ENCODE assay signal across 8 mouse cellular contexts in the genomic region with DNA sequence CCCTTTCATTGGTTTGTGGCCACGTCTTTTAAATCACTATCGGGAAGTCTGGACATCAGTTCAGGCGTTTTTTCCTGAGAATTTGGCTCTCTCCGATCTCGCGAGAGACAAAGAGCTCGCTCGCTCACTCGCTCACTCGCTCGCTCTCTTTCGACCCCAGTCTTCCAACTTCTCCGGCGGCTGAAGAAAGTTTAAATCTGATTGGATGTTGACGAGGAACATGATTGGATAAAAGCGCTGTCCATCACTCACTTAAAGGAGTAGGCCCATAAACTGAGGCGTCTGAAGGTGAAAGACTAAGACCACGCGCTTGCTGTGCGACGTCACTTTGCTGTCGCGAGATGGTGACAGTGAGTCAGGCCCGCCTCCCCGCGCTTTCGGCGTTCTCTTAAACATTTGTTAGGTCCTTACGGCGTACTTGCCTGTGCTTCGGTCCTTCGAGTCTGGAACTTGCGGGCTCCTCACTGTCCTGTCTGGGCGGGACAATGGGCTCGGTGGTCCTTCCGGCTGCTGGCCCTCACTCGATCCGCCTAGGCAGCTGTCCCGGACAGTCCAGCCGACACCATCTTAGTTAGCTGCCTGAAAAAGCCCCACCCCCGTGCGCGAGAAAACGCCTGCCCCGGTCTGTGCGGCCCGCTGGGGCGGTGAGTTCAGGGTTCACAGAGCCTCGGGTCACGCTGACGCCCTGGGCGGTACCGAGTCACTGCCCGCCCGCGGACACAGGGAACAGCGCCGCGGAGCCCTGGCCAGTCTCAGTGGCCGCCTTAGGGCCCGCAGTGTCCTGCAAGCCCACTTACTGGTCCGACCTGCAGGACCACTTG. TPM values are rescaled to one million over a fixed set of nuclear protein-coding genes. Genes with fewer than 3 reads are reported as not detected.
DNase-seq lines count a peak whose midpoint lies in the region; ATAC-seq lines count a peak whose summit lies in the region.

Rbm15 (minus strand) TSS at position 293 of the 821 bp plus-strand sequence.

- H3K36me3 ChIP-seq in hindbrain, embryonic 12.5 days, result peaks cover 18% of the 10 kb centered on the region

- no peaks in the 10 kb centered on the region for H3K9me3 ChIP-seq in hindbrain, embryonic 12.5 days (replicated peaks)

- peak within 1 kb of the TSS; percentile 97 for H3K27ac ChIP-seq in hindbrain, embryonic 12.5 days

- peaks cover 32% of the 10 kb centered on the region for H3K4me1 ChIP-seq in hindbrain, embryonic 12.5 days

- peak; percentile 97 for ATAC-seq in hindbrain, embryonic 12.5 days (ENCODE audit: low FRiP score)

- H3K4me2 ChIP-seq in hindbrain, embryonic 12.5 days (replicated peaks), result peak within 1 kb of the TSS; percentile 89

- under 1% methylated on average over 62 of the region's 62 CpGs for whole genome bisulfite sequencing in hindbrain, embryonic 12.5 days

- peak within 1 kb of the TSS; percentile 88 for H3K9ac ChIP-seq in hindbrain, embryonic 12.5 days

- H3K27me3 ChIP-seq in hindbrain, embryonic 12.5 days, result no peaks in the 10 kb centered on the region

- H3K4me3 ChIP-seq in hindbrain, embryonic 12.5 days, result peak within 1 kb of the TSS; percentile 92

- DNase-seq in NIH3T3 (ENCODE audit: low read depth), result peak; percentile 99
- DNase-seq in cerebellum, postnatal 10 days, result peak; percentile 97 to 99
- peak; percentile 96 for DNase-seq in frontal cortex, postnatal 10 days (ENCODE audit: low spot score in 2 of 2)
- peak; percentile 96 to 100 for DNase-seq in layer of hippocampus, postnatal 14 days (ENCODE audit: low spot score in 2 of 2)
- DNase-seq in lung, postnatal 14 days, result peak; percentile 97
- peak; percentile 100 for DNase-seq in retina, adult 2 months (ENCODE audit: low read depth, low spot score)
- peak; percentile 91 to 94 for DNase-seq in thymus, postnatal 36 days

RNA-seq across cellular contexts. Expression of gene Rbm15, which starts in this region (rescaled TPM):
- 14.2 and 15.3 TPM in 2 replicates for polyA plus RNA-seq in hindbrain, embryonic 12.5 days (2016; fragmentation: Nextera tagmentation; extraction: Ambion mirVana)
- 10 to 100 TPM; 23.8 to 24.9 TPM for total RNA-seq in layer of hippocampus, postnatal 14 days (2021)

Comparison
In these comparisons a context has a peak if more than half of its experiments do, and no peak if none do; other contexts are left out.
1. Peak in every context shown above with its lines: DNase-seq, ATAC-seq, H3K4me3 ChIP-seq and H3K27ac ChIP-seq.